Mouse (Mus musculus): Measurements from ENCODE around the gene Lep.

Gene Lep

GRCm38 (mm10) chr6:29059846-29060685, at the start of gene Lep:
Lep (plus strand) TSS chr6:29060220.
- DNase-seq = no peak

GRCm38 (mm10) chr6:29011651-29012050, 48.4 kb upstream of the Lep start:
- no peak for DNase-seq

- DNase-seq = no peak
Measured at GRCm38 (mm10) chr6:29013216-29013615, 46.8 kb upstream of the Lep start.

GRCm38 (mm10) chr6:29016891-29017412, 43.1 kb upstream of the Lep start:
- DNase-seq = no peak

GRCm38 (mm10) chr6:29019756-29020720, 40.0 kb upstream of the Lep start:
- DNase-seq = no peak

- no peak for DNase-seq
Measured at GRCm38 (mm10) chr6:29020937-29021336, 39.1 kb upstream of the Lep start.

- no peak for DNase-seq
Measured at GRCm38 (mm10) chr6:29021501-29021900, 38.5 kb upstream of the Lep start.

- DNase-seq = no peak
Measured at GRCm38 (mm10) chr6:29022115-29022514, 37.9 kb upstream of the Lep start.

GRCm38 (mm10) chr6:29023206-29023967, 36.6 kb upstream of the Lep start:
- peak; percentile 67 for DNase-seq

GRCm38 (mm10) chr6:29024000-29024417, 36.0 kb upstream of the Lep start:
- peak; percentile 71 for DNase-seq

- no peak for DNase-seq
Measured at GRCm38 (mm10) chr6:29025796-29026482, 34.1 kb upstream of the Lep start.

GRCm38 (mm10) chr6:29026766-29027165, 33.3 kb upstream of the Lep start:
- no peak for DNase-seq

- DNase-seq = no peak
Measured at GRCm38 (mm10) chr6:29028129-29028528, 31.9 kb upstream of the Lep start.

- DNase-seq = no peak
Measured at GRCm38 (mm10) chr6:29029521-29029920, 30.5 kb upstream of the Lep start.

- DNase-seq = peak; percentile 45
Measured at GRCm38 (mm10) chr6:29031216-29031615, 28.8 kb upstream of the Lep start.

GRCm38 (mm10) chr6:29031704-29032310, 28.2 kb upstream of the Lep start:
- DNase-seq = no peak

GRCm38 (mm10) chr6:29032411-29032810, 27.6 kb upstream of the Lep start:
- DNase-seq = no peak

GRCm38 (mm10) chr6:29033981-29034646, 25.9 kb upstream of the Lep start:
- no peak for DNase-seq

GRCm38 (mm10) chr6:29036698-29037097, 23.3 kb upstream of the Lep start:
- no peak for DNase-seq

- no peak for DNase-seq
Measured at GRCm38 (mm10) chr6:29040266-29040665, 19.8 kb upstream of the Lep start.

- DNase-seq = no peak
Measured at GRCm38 (mm10) chr6:29044029-29044428, 16.0 kb upstream of the Lep start.

All from right cerebral cortex, postnatal 14 days (tissue).